Mouse (Mus musculus): Measurements from ENCODE around the gene Arhgef10l. TPM values are rescaled to one million over a fixed set of nuclear protein-coding genes. Genes with fewer than 3 reads are reported as not detected.

Arhgef10l gene
- polyA plus RNA-seq, 1 experiment from 2014 or later, result 5.4 TPM

GRCm38 (mm10) chr4:140695146-140695545 is 29.3 kb upstream of the Arhgef10l start:
- no peaks in the 10 kb centered on the region; the same call in 1 of the 2 replicates for H3K27me3 ChIP-seq (replicated peaks; ENCODE audit: control insufficient read depth, insufficient read depth, low read length)
- no peak for ATAC-seq
- no peak overlapping the region for H3K9ac ChIP-seq (ENCODE audit: low read depth, low read length)
- no peak for TF ChIP-seq CTCF (IDR thresholded peaks at IDR 0.05; ENCODE audit: low read depth)
- H3K4me2 ChIP-seq (replicated peaks; ENCODE audit: low read depth), result no peak overlapping the region
- no peaks in the 10 kb centered on the region for H3K36me3 ChIP-seq (ENCODE audit: control insufficient read depth, insufficient read depth)
- no peak overlapping the region for H3K27ac ChIP-seq (ENCODE audit: low read depth, low read length)
- no peaks in the 10 kb centered on the region for H3K9me3 ChIP-seq (ENCODE audit: control insufficient read depth)
- no peaks in the 10 kb centered on the region for H3K4me1 ChIP-seq (replicated peaks; ENCODE audit: control insufficient read depth, insufficient read depth, low read length)
- 77% methylated on average over 7 of the region's 7 CpGs for WGBS
- no peak overlapping the region for H3K4me3 ChIP-seq (ENCODE audit: low read depth, low read length)

DNA sequence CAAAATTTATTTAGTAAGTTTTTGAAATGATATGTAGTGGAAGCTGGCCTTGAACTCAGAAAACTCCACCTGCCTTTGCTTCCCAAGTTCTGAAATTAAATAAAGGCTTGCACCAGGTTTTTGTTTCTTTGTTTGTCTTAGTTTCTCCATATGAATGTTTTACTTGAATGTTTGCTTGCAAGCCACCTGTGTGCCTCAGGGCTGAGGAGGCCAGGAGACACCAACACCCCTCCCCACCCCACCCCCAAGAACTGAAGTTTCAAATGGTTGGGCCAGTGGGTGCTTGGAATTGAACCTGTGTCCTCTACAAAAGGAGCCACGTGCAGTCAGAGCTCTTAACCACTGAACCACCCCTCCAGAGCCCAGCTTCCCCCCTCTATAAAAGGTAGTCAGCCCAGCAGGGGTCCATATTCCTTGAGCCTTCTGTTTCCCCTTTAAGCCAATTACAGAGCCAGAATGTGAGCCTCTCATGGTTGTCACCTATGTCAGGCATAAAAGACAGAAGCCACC is 28.8 kb upstream of the Arhgef10l start:
- no peak overlapping the region for H3K4me3 ChIP-seq (ENCODE audit: low read depth, low read length)
- no peaks in the 10 kb centered on the region; the same call in 1 of the 2 replicates for H3K27me3 ChIP-seq (replicated peaks; ENCODE audit: control insufficient read depth, insufficient read depth, low read length)
- no peak for ATAC-seq
- WGBS, result 52% methylated on average over 1 of the region's 1 CpGs
- TF ChIP-seq CTCF (IDR thresholded peaks at IDR 0.05; ENCODE audit: low read depth), result no peak
- no peaks in the 10 kb centered on the region for H3K4me1 ChIP-seq (replicated peaks; ENCODE audit: control insufficient read depth, insufficient read depth, low read length)
- H3K4me2 ChIP-seq (replicated peaks; ENCODE audit: low read depth), result no peak overlapping the region
- no peak overlapping the region for H3K27ac ChIP-seq (ENCODE audit: low read depth, low read length)
- no peaks in the 10 kb centered on the region for H3K36me3 ChIP-seq (ENCODE audit: control insufficient read depth, insufficient read depth)
- no peak overlapping the region for H3K9ac ChIP-seq (ENCODE audit: low read depth, low read length)
- H3K9me3 ChIP-seq (ENCODE audit: control insufficient read depth), result no peaks in the 10 kb centered on the region

DNA sequence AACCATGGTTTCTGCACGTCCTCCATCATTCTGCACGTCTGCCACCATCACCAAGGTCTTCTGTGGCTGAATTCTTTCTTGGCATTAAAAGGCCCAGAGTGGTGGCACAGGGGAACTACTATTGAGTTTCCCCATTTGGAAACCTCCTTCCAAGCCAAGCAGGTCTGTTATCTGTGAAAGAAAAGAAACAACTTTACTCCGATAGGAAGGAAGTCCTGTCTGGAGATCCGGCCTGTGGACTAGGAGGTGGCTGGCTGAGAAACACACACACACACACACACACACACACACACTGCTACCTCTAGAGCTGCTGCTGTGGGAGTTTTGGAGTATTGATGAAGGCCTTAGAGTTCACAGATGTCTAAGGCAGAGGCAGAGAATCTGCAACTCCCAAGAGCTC is 27.7 kb upstream of the Arhgef10l start:
- WGBS, result 66% methylated on average over 4 of the region's 4 CpGs
- no peak overlapping the region for H3K9ac ChIP-seq (ENCODE audit: low read depth, low read length)
- H3K27ac ChIP-seq (ENCODE audit: low read depth, low read length), result no peak overlapping the region
- H3K4me1 ChIP-seq (replicated peaks; ENCODE audit: control insufficient read depth, insufficient read depth, low read length), result no peaks in the 10 kb centered on the region
- H3K27me3 ChIP-seq (replicated peaks; ENCODE audit: control insufficient read depth, insufficient read depth, low read length), result no peaks in the 10 kb centered on the region; the same call in 1 of the 2 replicates
- no peaks in the 10 kb centered on the region for H3K36me3 ChIP-seq (ENCODE audit: control insufficient read depth, insufficient read depth)
- H3K9me3 ChIP-seq (ENCODE audit: control insufficient read depth), result no peaks in the 10 kb centered on the region
- no peak overlapping the region for H3K4me3 ChIP-seq (ENCODE audit: low read depth, low read length)
- no peak overlapping the region for H3K4me2 ChIP-seq (replicated peaks; ENCODE audit: low read depth)
- ATAC-seq, result no peak
- no peak for TF ChIP-seq CTCF (IDR thresholded peaks at IDR 0.05; ENCODE audit: low read depth)

GRCm38 (mm10) chr4:140691481-140691880 is 25.7 kb upstream of the Arhgef10l start:
- no peak for ATAC-seq
- no peaks in the 10 kb centered on the region for H3K36me3 ChIP-seq (ENCODE audit: control insufficient read depth, insufficient read depth)
- TF ChIP-seq CTCF (IDR thresholded peaks at IDR 0.05; ENCODE audit: low read depth), result no peak
- no peak overlapping the region for H3K4me3 ChIP-seq (ENCODE audit: low read depth, low read length)
- H3K27ac ChIP-seq (ENCODE audit: low read depth, low read length), result no peak overlapping the region
- no peaks in the 10 kb centered on the region; the same call in 1 of the 2 replicates for H3K27me3 ChIP-seq (replicated peaks; ENCODE audit: control insufficient read depth, insufficient read depth, low read length)
- H3K9ac ChIP-seq (ENCODE audit: low read depth, low read length), result no peak overlapping the region
- H3K9me3 ChIP-seq (ENCODE audit: control insufficient read depth), result no peaks in the 10 kb centered on the region
- WGBS, result 76% methylated on average over 7 of the region's 7 CpGs
- H3K4me2 ChIP-seq (replicated peaks; ENCODE audit: low read depth), result no peak overlapping the region
- H3K4me1 ChIP-seq (replicated peaks; ENCODE audit: control insufficient read depth, insufficient read depth, low read length), result no peaks in the 10 kb centered on the region

DNA sequence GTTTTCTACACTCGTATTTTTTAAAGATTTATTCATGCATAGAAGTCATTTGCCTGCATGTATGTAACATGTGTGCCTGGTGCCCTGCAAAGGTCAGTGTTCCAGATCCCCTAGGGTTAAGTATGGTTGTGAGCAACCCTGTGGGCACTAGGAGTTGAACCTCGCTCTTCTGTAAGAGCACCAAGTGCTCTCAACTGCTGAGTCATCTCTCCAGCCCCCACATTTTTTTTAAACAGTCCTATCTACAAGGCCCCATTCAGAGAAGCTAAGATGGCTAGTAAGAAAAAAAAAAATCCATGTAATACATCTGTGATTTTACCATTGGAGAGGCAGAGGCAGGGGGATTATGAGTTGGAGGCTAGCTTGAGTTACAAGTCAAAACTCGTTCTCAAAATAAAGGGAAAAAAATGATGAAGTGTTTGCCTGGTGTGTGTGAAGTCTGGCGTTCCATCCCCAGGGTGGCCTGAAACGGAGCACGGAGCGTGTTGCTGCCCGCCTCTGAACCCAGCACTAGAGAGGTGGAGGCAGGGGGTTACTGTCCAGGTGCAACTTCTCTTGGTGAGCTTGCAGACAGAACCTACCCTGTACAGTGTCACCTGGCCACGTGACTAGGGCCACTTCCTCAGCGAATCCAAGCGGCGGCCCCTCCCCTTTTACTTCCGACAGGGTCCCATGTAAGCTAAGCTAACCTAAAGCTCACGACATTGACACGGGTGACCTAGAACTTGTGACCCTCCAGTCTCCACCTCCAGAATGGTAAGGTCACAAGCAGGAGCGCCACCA is 24.3 kb upstream of the Arhgef10l start:
- no peak for TF ChIP-seq CTCF (IDR thresholded peaks at IDR 0.05; ENCODE audit: low read depth)
- no peaks in the 10 kb centered on the region for H3K36me3 ChIP-seq (ENCODE audit: control insufficient read depth, insufficient read depth)
- no peak overlapping the region for H3K4me2 ChIP-seq (replicated peaks; ENCODE audit: low read depth)
- H3K9me3 ChIP-seq (ENCODE audit: control insufficient read depth), result no peaks in the 10 kb centered on the region
- no peaks in the 10 kb centered on the region for H3K4me1 ChIP-seq (replicated peaks; ENCODE audit: control insufficient read depth, insufficient read depth, low read length)
- H3K4me3 ChIP-seq (ENCODE audit: low read depth, low read length), result no peak overlapping the region
- H3K27me3 ChIP-seq (replicated peaks; ENCODE audit: control insufficient read depth, insufficient read depth, low read length), result no peaks in the 10 kb centered on the region; the same call in 1 of the 2 replicates
- no peak overlapping the region for H3K27ac ChIP-seq (ENCODE audit: low read depth, low read length)
- no peak for ATAC-seq
- H3K9ac ChIP-seq (ENCODE audit: low read depth, low read length), result no peak overlapping the region
- 68% methylated on average over 16 of the region's 16 CpGs for WGBS

- Histone ChIP-seq H3K4me2 (replicated peaks; ENCODE audit: low read depth) (no peak overlapping the region), H3K9me3 (ENCODE audit: control insufficient read depth) (no peaks in the 10 kb centered on the region), H3K9ac (ENCODE audit: low read depth, low read length) (no peak overlapping the region), H3K27ac (ENCODE audit: low read depth, low read length) (no peak overlapping the region), H3K36me3 (ENCODE audit: control insufficient read depth, insufficient read depth) (no peaks in the 10 kb centered on the region), H3K4me3 (ENCODE audit: low read depth, low read length) (no peak overlapping the region), H3K4me1 (replicated peaks; ENCODE audit: control insufficient read depth, insufficient read depth, low read length) (no peaks in the 10 kb centered on the region), H3K27me3 (replicated peaks; ENCODE audit: control insufficient read depth, insufficient read depth, low read length) (no peaks in the 10 kb centered on the region; the same call in 1 of the 2 replicates)
- no peak for ATAC-seq
- TF ChIP-seq CTCF (IDR thresholded peaks at IDR 0.05; ENCODE audit: low read depth), result no peak
- 79% methylated on average over 5 of the region's 5 CpGs for WGBS
Measured at GRCm38 (mm10) chr4:140688826-140689425, 23.1 kb upstream of the Arhgef10l start.
